Mouse (Mus musculus) frontal cortex, postnatal 36 days (tissue): ENCODE measurements around the gene Madcam1.
"Not testable (repeated sequence)": the region's sequence is repeated elsewhere in the genome, so short reads cannot be mapped to it uniquely, and the experiment has no call there.

Experiments
- DNase-seq, 2 experiments: peaks; one replicate each; pipeline ENCODE4 v3.0.0; 2022; ENCODE audit warnings: low spot score in 2 of 2

Gene Madcam1

GRCm38 (mm10) chr10:79689178-79689577 lies 24.8 kb downstream of the Madcam1 start:
- no peak for DNase-seq

- DNase-seq = no peak
Observed at GRCm38 (mm10) chr10:79691986-79692548, 27.7 kb downstream of the Madcam1 start.

- DNase-seq = no peak
Observed at GRCm38 (mm10) chr10:79693580-79694378, 29.4 kb downstream of the Madcam1 start.

GRCm38 (mm10) chr10:79694379-79694655 lies 30.0 kb downstream of the Madcam1 start:
- DNase-seq = no peak

GRCm38 (mm10) chr10:79695231-79696128 lies 31.1 kb downstream of the Madcam1 start:
- no peak for DNase-seq

GRCm38 (mm10) chr10:79696129-79696651 lies 31.8 kb downstream of the Madcam1 start:
- DNase-seq = no peak

GRCm38 (mm10) chr10:79697916-79698315 lies 33.6 kb downstream of the Madcam1 start:
- no peak for DNase-seq

GRCm38 (mm10) chr10:79698459-79698858 lies 34.1 kb downstream of the Madcam1 start:
- no peak for DNase-seq

- no peak for DNase-seq
Observed at GRCm38 (mm10) chr10:79700676-79701075, 36.3 kb downstream of the Madcam1 start.

GRCm38 (mm10) chr10:79701443-79702129 lies 37.2 kb downstream of the Madcam1 start:
- no peak for DNase-seq

- DNase-seq = not testable (repeated sequence)
Observed at GRCm38 (mm10) chr10:79702970-79703369, 38.6 kb downstream of the Madcam1 start.

- no peak for DNase-seq
Observed at GRCm38 (mm10) chr10:79703541-79703940, 39.2 kb downstream of the Madcam1 start.

GRCm38 (mm10) chr10:79704065-79704969 lies 40.0 kb downstream of the Madcam1 start, which contains the start of gene Bsg:
Gene Bsg, plus strand, starts transcription at chr10:79704491.
- peak; percentile 96 to 99 for DNase-seq

- DNase-seq = no peak
Observed at GRCm38 (mm10) chr10:79704970-79705360, 40.6 kb downstream of the Madcam1 start.

- DNase-seq = no peak
Observed at GRCm38 (mm10) chr10:79705951-79706350, 41.6 kb downstream of the Madcam1 start.

GRCm38 (mm10) chr10:79706406-79707094 lies 42.2 kb downstream of the Madcam1 start:
- DNase-seq = no peak

GRCm38 (mm10) chr10:79707162-79707561 lies 42.8 kb downstream of the Madcam1 start:
- no peak for DNase-seq

- DNase-seq = no peak
Observed at GRCm38 (mm10) chr10:79707759-79708158, 43.4 kb downstream of the Madcam1 start.

GRCm38 (mm10) chr10:79708668-79709067 lies 44.3 kb downstream of the Madcam1 start:
- no peak for DNase-seq

GRCm38 (mm10) chr10:79709307-79709706 lies 44.9 kb downstream of the Madcam1 start:
- DNase-seq = no peak
